Mouse (Mus musculus) G1E (cell line): ENCODE measurements around the gene Rtl6.

Experiments
- CTCF ChIP-seq: IDR thresholded peaks from 2 replicates; pipeline ENCODE4 v1.5.1; 2012; ENCODE audit warnings: low read depth, low read length, inconsistent platforms, mixed read lengths
- GATA1 ChIP-seq: IDR thresholded peaks from 2 replicates; pipeline ENCODE4 v1.6.1; 2012; ENCODE audit warnings: borderline replicate concordance, low read length, inconsistent platforms, mixed read lengths
- GATA2 ChIP-seq: IDR thresholded peaks from 2 replicates; pipeline ENCODE4 v1.6.1; 2012; ENCODE audit warnings: low read depth, low read length, inconsistent platforms, borderline replicate concordance
- POLR2AphosphoS5 ChIP-seq: IDR thresholded peaks from 2 replicates; pipeline ENCODE4 v1.6.1; 2012; ENCODE audit warnings: low read depth, low read length, inconsistent platforms; ENCODE audit not compliant: insufficient replicate concordance
- TAL1 ChIP-seq: conservative IDR thresholded peaks from 2 replicates; pipeline ENCODE4 v1.6.1; 2012; ENCODE audit warnings: low read depth, low read length, inconsistent platforms, mixed read lengths

DNA sequence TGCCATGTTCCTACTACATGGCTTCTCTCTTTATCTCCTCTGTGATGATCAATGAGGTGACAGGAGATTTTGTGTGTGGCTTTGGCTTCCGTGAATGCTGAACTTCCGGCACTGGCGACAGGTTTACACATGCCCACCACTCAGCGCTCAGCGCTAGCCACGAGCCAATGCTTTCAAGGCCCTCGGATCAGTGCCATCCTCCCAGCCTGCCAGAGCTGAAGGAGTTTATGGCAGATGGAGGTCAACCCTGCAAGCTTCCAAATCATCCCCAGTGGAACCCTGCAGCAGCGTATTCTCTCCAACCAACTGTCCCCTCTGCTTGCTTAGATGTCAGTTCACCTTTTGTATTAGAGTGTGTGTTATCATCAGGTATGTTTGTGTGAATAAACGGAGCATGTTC, 21.0 kb downstream of the Rtl6 start:
- no peak for TF ChIP-seq CTCF
- TF ChIP-seq GATA1 = no peak
- TF ChIP-seq TAL1 = no peak
- TF ChIP-seq POLR2AphosphoS5 = no peak
- TF ChIP-seq GATA2 = no peak
